Mouse (Mus musculus) cerebellum, postnatal 10 days (tissue): ENCODE results near the gene Ryr1.
"Not testable (repeated sequence)": the region's sequence is repeated elsewhere in the genome, so short reads cannot be mapped to it uniquely, and the experiment has no call there.

ENCODE experiments used
- DNase-seq, 2 experiments: peaks; one replicate each; pipeline ENCODE4 v3.0.0; 2021; ENCODE audit warnings: mixed read lengths in 2 of 2

Gene Ryr1

GRCm38 (mm10) chr7:28983849-28984248, 141.1 kb downstream of the Ryr1 start:
- no peak for DNase-seq

GRCm38 (mm10) chr7:28983141-28983564, 141.8 kb downstream of the Ryr1 start:
- DNase-seq = peak in 1 of 2 experiments; percentile 30

- DNase-seq = peak in 1 of 2 experiments; percentile 32
Observed at GRCm38 (mm10) chr7:28982274-28983013, 142.5 kb downstream of the Ryr1 start.

- peak; percentile 96 to 98 for DNase-seq
Observed at GRCm38 (mm10) chr7:28981651-28982273, 143.2 kb downstream of the Ryr1 start, which contains the start of the genes Eif3k and Map4k1. Gene Eif3k, minus strand, starts transcription at chr7:28981864. Gene Map4k1, plus strand, starts transcription at chr7:28982050.

GRCm38 (mm10) chr7:28977556-28977955, 147.4 kb downstream of the Ryr1 start:
- no peak for DNase-seq

GRCm38 (mm10) chr7:28973025-28973424, 152.0 kb downstream of the Ryr1 start:
- DNase-seq = peak; percentile 29 to 41

GRCm38 (mm10) chr7:28972542-28972985, 152.4 kb downstream of the Ryr1 start:
- DNase-seq = peak; percentile 89 to 93

- DNase-seq = no peak
Observed at GRCm38 (mm10) chr7:28971770-28972269, 153.2 kb downstream of the Ryr1 start.

GRCm38 (mm10) chr7:28971029-28971428, 153.9 kb downstream of the Ryr1 start:
- no peak for DNase-seq

GRCm38 (mm10) chr7:28969672-28970394, 155.1 kb downstream of the Ryr1 start:
- no peak for DNase-seq

GRCm38 (mm10) chr7:28969271-28969670, 155.7 kb downstream of the Ryr1 start:
- no peak for DNase-seq

GRCm38 (mm10) chr7:28968120-28968519, 156.9 kb downstream of the Ryr1 start:
- DNase-seq = not testable (repeated sequence)

GRCm38 (mm10) chr7:28966751-28967505, 158.1 kb downstream of the Ryr1 start:
- DNase-seq = no peak

- no peak for DNase-seq
Observed at GRCm38 (mm10) chr7:28966181-28966580, 158.8 kb downstream of the Ryr1 start.

- no peak for DNase-seq
Observed at GRCm38 (mm10) chr7:28965346-28965840, 159.6 kb downstream of the Ryr1 start.

GRCm38 (mm10) chr7:28963399-28963923, 161.5 kb downstream of the Ryr1 start:
- DNase-seq = no peak

GRCm38 (mm10) chr7:28961927-28962670, 162.9 kb downstream of the Ryr1 start, which contains the start of gene Actn4:
Gene Actn4, minus strand, starts transcription at chr7:28962340.
- DNase-seq = peak; percentile 100

GRCm38 (mm10) chr7:28961584-28961926, 163.4 kb downstream of the Ryr1 start:
- no peak for DNase-seq

GRCm38 (mm10) chr7:28960354-28961046, 164.5 kb downstream of the Ryr1 start:
- no peak for DNase-seq

GRCm38 (mm10) chr7:28959505-28960045, 165.4 kb downstream of the Ryr1 start:
- no peak for DNase-seq
